8 mouse cellular contexts compared by ENCODE assay signal in genomic region chr15:100227031-100227662, GRCm38 (mm10). TPM values are rescaled to one million over a fixed set of nuclear protein-coding genes. Genes with fewer than 3 reads are reported as not detected.
A peak's percentile ranks its signal among the peaks of the same experiment; 100 is the strongest.
DNase-seq lines count a peak whose midpoint lies in the region; ATAC-seq and TF ChIP-seq lines count a peak whose summit lies in the region.

No protein-coding gene starts in this region.

- H3K36me3 ChIP-seq in forebrain, embryonic 15.5 days, result no peaks in the 10 kb centered on the region
- H3K36me3 ChIP-seq in hindbrain, postnatal 0 days (ENCODE audit: insufficient read depth, low read length), result no peaks in the 10 kb centered on the region
- 0 out of 2 replicates have a peak, but pooled peaks cover 2% of the 10 kb centered on the region for H3K36me3 ChIP-seq in lung, embryonic 15.5 days

- peak; percentile 37 to 41 for DNase-seq in cerebellum, postnatal 25 days
- no peak for DNase-seq in cerebellum, postnatal 4 days (ENCODE audit: low spot score in 2 of 2)
- peak; percentile 63 for DNase-seq in adrenal gland, postnatal 14 days
- no peak for DNase-seq in hindbrain, postnatal 0 days (ENCODE audit: low spot score)
- DNase-seq in ovary, postnatal 36 days (ENCODE audit: low spot score), result peak; percentile 31
- DNase-seq in right cerebral cortex, postnatal 14 days, result no peak

- peak; percentile 7 for ATAC-seq in forebrain, embryonic 15.5 days (replicated peaks)
- peak; percentile 63; the same call in 1 of the 2 replicates for ATAC-seq in hindbrain, postnatal 0 days
- ATAC-seq in lung, embryonic 15.5 days (ENCODE audit: borderline replicate concordance, extremely low read depth, low FRiP score, low TSS enrichment), result peak; percentile 47

- peak overlapping the region; percentile 48 for H3K4me2 ChIP-seq in forebrain, embryonic 15.5 days (replicated peaks)
- peak overlapping the region; percentile 75 for H3K4me2 ChIP-seq in hindbrain, postnatal 0 days (ENCODE audit: low read depth, low read length)
- peak overlapping the region; percentile 63 for H3K4me2 ChIP-seq in lung, embryonic 15.5 days

- H3K9ac ChIP-seq in forebrain, embryonic 15.5 days (replicated peaks), result peak overlapping the region; percentile 100
- peak overlapping the region; percentile 97 for H3K9ac ChIP-seq in hindbrain, postnatal 0 days (replicated peaks; ENCODE audit: low read length)
- H3K9ac ChIP-seq in lung, embryonic 15.5 days, result peak overlapping the region; percentile 97

- peak overlapping the region; percentile 97 for H3K4me3 ChIP-seq in forebrain, embryonic 15.5 days
- peak overlapping the region; percentile 86 for H3K4me3 ChIP-seq in hindbrain, postnatal 0 days (ENCODE audit: low read length)
- peak overlapping the region; percentile 86 for H3K4me3 ChIP-seq in lung, embryonic 15.5 days

- no peaks in the 10 kb centered on the region for H3K27me3 ChIP-seq in forebrain, embryonic 15.5 days
- no peaks in the 10 kb centered on the region for H3K27me3 ChIP-seq in hindbrain, postnatal 0 days (ENCODE audit: insufficient read depth, low read length)
- H3K27me3 ChIP-seq in lung, embryonic 15.5 days, result no peaks in the 10 kb centered on the region

- no peak for TF ChIP-seq CTCF in hindbrain, postnatal 0 days (IDR thresholded peaks at IDR 0.05; ENCODE audit: low read depth)

- H3K4me1 ChIP-seq in forebrain, embryonic 15.5 days, result peaks cover 27% of the 10 kb centered on the region
- H3K4me1 ChIP-seq in hindbrain, postnatal 0 days (ENCODE audit: insufficient read depth, low read length), result peaks cover 5% of the 10 kb centered on the region
- H3K4me1 ChIP-seq in lung, embryonic 15.5 days, result peaks cover 23% of the 10 kb centered on the region

- H3K27ac ChIP-seq in forebrain, embryonic 15.5 days (replicated peaks), result peak overlapping the region; percentile 100
- H3K27ac ChIP-seq in hindbrain, postnatal 0 days, result peak overlapping the region; percentile 100
- H3K27ac ChIP-seq in lung, embryonic 15.5 days, result peak overlapping the region; percentile 100

- WGBS in forebrain, embryonic 15.5 days, result 5% methylated on average over 17 of the region's 17 CpGs
- WGBS in hindbrain, postnatal 0 days, result 3% methylated on average over 17 of the region's 17 CpGs
- WGBS in lung, embryonic 15.5 days, result 1% methylated on average over 17 of the region's 17 CpGs

- H3K9me3 ChIP-seq in forebrain, embryonic 15.5 days, result no peaks in the 10 kb centered on the region
- H3K9me3 ChIP-seq in hindbrain, postnatal 0 days (ENCODE audit: low read length), result no peaks in the 10 kb centered on the region
- no peaks in the 10 kb centered on the region for H3K9me3 ChIP-seq in lung, embryonic 15.5 days

RNA-seq across cellular contexts. Expression of gene Atf1, which starts 0.5 kb away (rescaled TPM):
- total RNA-seq in adrenal gland, postnatal 14 days (2021), result 54.4 and 57.4 TPM in 2 replicates
- 19.9 and 20.5 TPM in 2 replicates for polyA plus RNA-seq in forebrain, embryonic 15.5 days (2015; fragmentation: Nextera tagmentation; extraction: Ambion mirVana)
- total RNA-seq in hindbrain, postnatal 0 days (2014; rRNA removed), result 5.9 and 9.8 TPM in 2 replicates
- polyA plus RNA-seq in hindbrain, postnatal 0 days (2015; fragmentation: Nextera tagmentation; extraction: Ambion mirVana), result 11.7 and 14.1 TPM in 2 replicates
- 50.4 and 54.4 TPM in 2 replicates for polyA plus RNA-seq in lung, embryonic 15.5 days (2015; fragmentation: Nextera tagmentation; extraction: Ambion mirVana)

RNA-seq across cellular contexts. Expression of gene Tmprss12, which starts 53.5 kb away (rescaled TPM):
- total RNA-seq in adrenal gland, postnatal 14 days (2021), result not detected in 2 replicates
- not detected in 2 replicates for polyA plus RNA-seq in forebrain, embryonic 15.5 days (2015; fragmentation: Nextera tagmentation; extraction: Ambion mirVana)
- not detected in 2 replicates for total RNA-seq in hindbrain, postnatal 0 days (2014; rRNA removed)
- not detected in 2 replicates for polyA plus RNA-seq in hindbrain, postnatal 0 days (2015; fragmentation: Nextera tagmentation; extraction: Ambion mirVana)
- not detected in 2 replicates for polyA plus RNA-seq in lung, embryonic 15.5 days (2015; fragmentation: Nextera tagmentation; extraction: Ambion mirVana)

Comparison
In these comparisons a context has a peak if more than half of its experiments do, and no peak if none do; other contexts are left out.
1. DNase-seq: peak in cerebellum, postnatal 25 days (2 of 2), adrenal gland, postnatal 14 days (single experiment) and ovary, postnatal 36 days (single experiment); none in cerebellum, postnatal 4 days (0 of 2), hindbrain, postnatal 0 days (single experiment) and right cerebral cortex, postnatal 14 days (single experiment).
2. ATAC-seq: peak in every context shown above with its lines; median percentile 63 in hindbrain, postnatal 0 days; 47 in lung, embryonic 15.5 days; 7 in forebrain, embryonic 15.5 days.
3. Peak in every context shown above with its lines, with median percentiles within 50 percentile points of each other: H3K27ac ChIP-seq, H3K4me2 ChIP-seq, H3K4me3 ChIP-seq and H3K9ac ChIP-seq.